Mouse (Mus musculus): ENCODE results near the gene Kcnk1. TPM values are rescaled to one million over a fixed set of nuclear protein-coding genes. Genes with fewer than 3 reads are reported as not detected.

The Kcnk1 gene
- polyA plus RNA-seq, 1 experiment from 2014 or later: 66.5 TPM

- no peak for TF ChIP-seq CTCF (IDR thresholded peaks at IDR 0.05; ENCODE audit: low read depth)
- Histone ChIP-seq H3K4me2 (ENCODE audit: low read length) (no peak overlapping the region), H3K9me3 (replicated peaks; ENCODE audit: low read length) (0 out of 2 replicates have a peak, but pooled peaks cover 3% of the 10 kb centered on the region), H3K9ac (ENCODE audit: low read depth, low read length) (no peak overlapping the region), H3K27me3 (ENCODE audit: insufficient read depth, low read length) (no peaks in the 10 kb centered on the region), H3K4me3 (replicated peaks; ENCODE audit: low read depth, low read length) (no peak overlapping the region), H3K36me3 (ENCODE audit: insufficient read depth, low read length) (no peaks in the 10 kb centered on the region), H3K27ac (no peak overlapping the region), H3K4me1 (replicated peaks; ENCODE audit: insufficient read depth, low read length) (no peaks in the 10 kb centered on the region)
- ATAC-seq (replicated peaks; ENCODE audit: low FRiP score, low read depth) (no peak), DNase-seq (ENCODE audit: low spot score) (peak; percentile 14)
- 66% methylated on average over 13 of the region's 13 CpGs for WGBS
These were observed 37.6 kb upstream of the Kcnk1 start for GRCm38 (mm10) chr8:125957226-125957993.

DNA sequence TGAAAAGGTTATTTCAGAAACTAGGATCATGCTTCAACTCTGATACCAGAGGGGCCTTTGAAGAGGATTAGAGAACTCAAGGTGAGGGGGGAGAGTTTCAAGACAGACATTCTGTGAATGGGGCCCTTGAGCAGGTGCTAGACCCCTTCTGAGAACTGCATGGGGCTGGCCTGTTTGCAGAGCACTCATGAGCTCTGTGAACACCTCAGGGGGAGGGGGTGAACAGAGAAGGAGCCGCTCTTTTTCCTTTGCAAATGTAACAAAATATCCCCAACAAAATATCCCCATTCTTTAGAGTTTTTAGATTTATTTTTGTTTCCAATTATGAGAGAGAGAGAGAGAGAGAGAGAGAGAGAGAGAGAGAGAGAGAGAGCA lies 37.0 kb upstream of the Kcnk1 start:
- WGBS: 71% methylated on average over 1 of the region's 1 CpGs
- no peaks in the 10 kb centered on the region for H3K27me3 ChIP-seq (ENCODE audit: insufficient read depth, low read length)
- no peak for ATAC-seq (replicated peaks; ENCODE audit: low FRiP score, low read depth)

DNA sequence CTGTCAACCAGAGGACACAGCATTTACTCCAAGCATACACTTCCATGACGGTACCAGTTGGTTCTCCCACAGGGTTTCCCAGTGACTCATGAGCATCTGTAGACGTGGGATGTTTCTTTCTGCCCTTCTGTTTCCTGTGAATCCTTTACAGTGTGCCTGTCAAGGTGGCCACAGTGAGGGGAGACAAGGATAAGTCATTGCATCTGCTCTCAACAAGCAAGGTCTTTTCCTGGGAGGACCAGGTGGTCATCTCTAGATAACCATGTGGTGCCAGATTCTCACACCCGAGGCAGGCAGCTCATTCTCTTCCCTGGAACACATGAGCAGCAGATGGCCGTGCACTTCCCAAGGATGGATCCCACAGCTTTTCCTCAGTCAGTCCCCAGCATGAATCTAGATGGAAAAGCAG lies 35.6 kb upstream of the Kcnk1 start:
- no peaks in the 10 kb centered on the region for H3K27me3 ChIP-seq (ENCODE audit: insufficient read depth, low read length)
- no peak overlapping the region for H3K4me3 ChIP-seq (replicated peaks; ENCODE audit: low read depth, low read length)
- WGBS: 57% methylated on average over 4 of the region's 4 CpGs
- 0 out of 2 replicates have a peak, but pooled peaks cover 3% of the 10 kb centered on the region for H3K9me3 ChIP-seq (replicated peaks; ENCODE audit: low read length)
- no peak overlapping the region for H3K9ac ChIP-seq (ENCODE audit: low read depth, low read length)
- no peaks in the 10 kb centered on the region for H3K36me3 ChIP-seq (ENCODE audit: insufficient read depth, low read length)
- 0 out of 2 replicates have a peak, but pooled peaks cover 2% of the 10 kb centered on the region for H3K4me1 ChIP-seq (replicated peaks; ENCODE audit: insufficient read depth, low read length)
- H3K27ac ChIP-seq: no peak overlapping the region
- ATAC-seq (replicated peaks; ENCODE audit: low FRiP score, low read depth) (no peak), DNase-seq (ENCODE audit: low spot score) (no peak)
- TF ChIP-seq CTCF (IDR thresholded peaks at IDR 0.05; ENCODE audit: low read depth): no peak
- H3K4me2 ChIP-seq (ENCODE audit: low read length): no peak overlapping the region

More for the DNA sequence above, 37.0 kb upstream of the Kcnk1 start:
- no peaks in the 10 kb centered on the region for H3K4me1 ChIP-seq (replicated peaks; ENCODE audit: insufficient read depth, low read length)
- no peak overlapping the region for H3K4me2 ChIP-seq (ENCODE audit: low read length)
- H3K4me3 ChIP-seq (replicated peaks; ENCODE audit: low read depth, low read length): no peak overlapping the region
- no peaks in the 10 kb centered on the region for H3K36me3 ChIP-seq (ENCODE audit: insufficient read depth, low read length)
- H3K27ac ChIP-seq: no peak overlapping the region
- 0 out of 2 replicates have a peak, but pooled peaks cover 3% of the 10 kb centered on the region for H3K9me3 ChIP-seq (replicated peaks; ENCODE audit: low read length)
- DNase-seq (ENCODE audit: low spot score): no peak
- H3K9ac ChIP-seq (ENCODE audit: low read depth, low read length): no peak overlapping the region
- TF ChIP-seq CTCF (IDR thresholded peaks at IDR 0.05; ENCODE audit: low read depth): no peak

- no peak for ATAC-seq (replicated peaks; ENCODE audit: low FRiP score, low read depth)
- Histone ChIP-seq H3K27me3 (ENCODE audit: insufficient read depth, low read length) (no peaks in the 10 kb centered on the region), H3K9me3 (replicated peaks; ENCODE audit: low read length) (0 out of 2 replicates have a peak, but pooled peaks cover 3% of the 10 kb centered on the region), H3K4me1 (replicated peaks; ENCODE audit: insufficient read depth, low read length) (0 out of 2 replicates have a peak, but pooled peaks cover 2% of the 10 kb centered on the region), H3K9ac (ENCODE audit: low read depth, low read length) (no peak overlapping the region), H3K4me3 (replicated peaks; ENCODE audit: low read depth, low read length) (no peak overlapping the region), H3K36me3 (ENCODE audit: insufficient read depth, low read length) (no peaks in the 10 kb centered on the region), H3K27ac (no peak overlapping the region), H3K4me2 (ENCODE audit: low read length) (no peak overlapping the region)
- DNase-seq (ENCODE audit: low spot score): no peak
- 90% methylated on average over 8 of the region's 8 CpGs for WGBS
- TF ChIP-seq CTCF (IDR thresholded peaks at IDR 0.05; ENCODE audit: low read depth): no peak
These were observed 34.9 kb upstream of the Kcnk1 start for GRCm38 (mm10) chr8:125960037-125960436.

DNA sequence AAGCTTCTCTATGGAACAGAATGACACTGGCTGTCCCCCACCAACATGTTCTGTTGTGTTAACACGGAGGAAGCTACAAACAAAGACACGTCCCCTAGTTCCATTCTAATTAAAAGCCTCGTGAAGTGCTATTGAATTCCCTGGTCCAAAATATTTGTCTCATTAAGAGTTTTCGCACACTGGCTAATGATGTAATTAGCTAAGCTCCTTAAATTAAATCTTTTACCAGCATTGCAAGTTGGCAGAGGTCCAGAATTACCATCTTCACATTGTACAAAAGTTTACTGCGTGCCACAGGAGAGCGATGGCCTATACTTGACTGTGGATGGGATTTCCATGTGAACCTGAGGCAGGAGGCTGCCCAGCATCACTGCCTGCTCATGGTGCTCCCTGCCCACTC lies 33.2 kb upstream of the Kcnk1 start:
- H3K4me2 ChIP-seq (ENCODE audit: low read length): no peak overlapping the region
- ATAC-seq (replicated peaks; ENCODE audit: low FRiP score, low read depth): no peak
- WGBS: 87% methylated on average over 6 of the region's 6 CpGs
- H3K4me3 ChIP-seq (replicated peaks; ENCODE audit: low read depth, low read length): no peak overlapping the region
- TF ChIP-seq CTCF (IDR thresholded peaks at IDR 0.05; ENCODE audit: low read depth): no peak
- no peak overlapping the region for H3K27ac ChIP-seq
- 0 out of 2 replicates have a peak, but pooled peaks cover 3% of the 10 kb centered on the region for H3K9me3 ChIP-seq (replicated peaks; ENCODE audit: low read length)
- DNase-seq (ENCODE audit: low spot score): no peak
- H3K4me1 ChIP-seq (replicated peaks; ENCODE audit: insufficient read depth, low read length): 0 out of 2 replicates have a peak, but pooled peaks cover 2% of the 10 kb centered on the region
- no peaks in the 10 kb centered on the region for H3K36me3 ChIP-seq (ENCODE audit: insufficient read depth, low read length)
- no peaks in the 10 kb centered on the region for H3K27me3 ChIP-seq (ENCODE audit: insufficient read depth, low read length)
- H3K9ac ChIP-seq (ENCODE audit: low read depth, low read length): no peak overlapping the region

DNA sequence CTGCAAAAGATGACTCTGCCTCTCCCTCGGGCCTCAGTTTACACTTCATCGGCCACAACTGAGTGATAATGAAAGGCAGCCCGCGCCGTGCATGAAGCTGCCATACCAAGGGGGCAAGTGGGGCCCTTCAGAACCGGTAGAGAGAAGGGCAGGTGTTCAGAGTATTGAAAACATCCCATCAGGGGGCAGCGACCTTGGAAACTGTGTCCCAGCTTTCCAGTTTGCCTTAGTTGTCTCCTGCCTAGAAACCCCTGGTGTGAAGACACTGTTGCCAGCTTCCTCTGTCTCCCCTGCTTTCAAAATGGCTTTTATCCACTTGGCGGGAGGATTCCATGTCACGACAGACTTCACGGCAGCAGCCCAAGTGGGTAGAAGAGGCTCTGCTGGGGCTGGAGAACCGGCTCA lies 31.2 kb upstream of the Kcnk1 start:
- Histone ChIP-seq H3K4me2 (ENCODE audit: low read length) (peak overlapping the region; percentile 36), H3K27ac (no peak overlapping the region), H3K27me3 (ENCODE audit: insufficient read depth, low read length) (no peaks in the 10 kb centered on the region), H3K9me3 (replicated peaks; ENCODE audit: low read length) (0 out of 2 replicates have a peak, but pooled peaks cover 3% of the 10 kb centered on the region), H3K36me3 (ENCODE audit: insufficient read depth, low read length) (no peaks in the 10 kb centered on the region), H3K9ac (ENCODE audit: low read depth, low read length) (no peak overlapping the region), H3K4me3 (replicated peaks; ENCODE audit: low read depth, low read length) (no peak overlapping the region), H3K4me1 (replicated peaks; ENCODE audit: insufficient read depth, low read length) (0 out of 2 replicates have a peak, but pooled peaks cover 2% of the 10 kb centered on the region)
- DNase-seq (ENCODE audit: low spot score): no peak
- no peak for TF ChIP-seq CTCF (IDR thresholded peaks at IDR 0.05; ENCODE audit: low read depth)
- ATAC-seq (replicated peaks; ENCODE audit: low FRiP score, low read depth): no peak
- WGBS: 3% methylated on average over 11 of the region's 11 CpGs

All from kidney, postnatal 0 days (tissue).